Mouse (Mus musculus) lung, embryonic 16.5 days (tissue): ENCODE results near the gene Prss44. TPM values are rescaled to one million over a fixed set of nuclear protein-coding genes. Genes with fewer than 3 reads are reported as not detected.

ENCODE experiments used
- ATAC-seq: fragments of 200-750 bp; cut with Nextera tagmentation; 2 replicates; pipeline ENCODE4 v1.8.0; 2017; ENCODE audit warnings: low read depth, mild to moderate bottlenecking, moderate library complexity
- H3K27ac ChIP-seq: fragments of 300-500 bp; sonication (generic); 2 replicates; pipeline ENCODE4 v1.5.1; 2014; ENCODE audit warnings: mild to moderate bottlenecking, control low read depth, low read length
- H3K27me3 ChIP-seq: fragments of 300-500 bp; sonication (generic); 2 replicates; pipeline ENCODE4 v1.6.1; 2014; ENCODE audit warnings: low read depth, low read length, mixed read lengths; ENCODE audit not compliant: control insufficient read depth, insufficient read depth
- H3K36me3 ChIP-seq: fragments of 300-500 bp; sonication (generic); 2 replicates; pipeline ENCODE4 v1.6.1; 2014; ENCODE audit warnings: low read length; ENCODE audit not compliant: control insufficient read depth, insufficient read depth
- H3K4me1 ChIP-seq: fragments of 300-500 bp; sonication (generic); replicated peaks from 2 replicates; pipeline ENCODE4 v1.6.1; 2014; ENCODE audit warnings: low read length, mixed read lengths; ENCODE audit not compliant: control insufficient read depth, insufficient read depth
- H3K4me2 ChIP-seq: fragments of 300-500 bp; sonication (generic); 2 replicates; pipeline ENCODE4 v1.6.1; 2014; ENCODE audit warnings: low read depth, low read length, control low read depth
- H3K4me3 ChIP-seq: fragments of 300-500 bp; sonication (generic); 2 replicates; pipeline ENCODE4 v1.5.1; 2014; ENCODE audit warnings: mild to moderate bottlenecking, low read length, control low read depth
- H3K9ac ChIP-seq: fragments of 300-500 bp; sonication (generic); 2 replicates; pipeline ENCODE4 v1.6.1; 2014; ENCODE audit warnings: low read length, control low read depth
- H3K9me3 ChIP-seq: fragments of 300-500 bp; sonication (generic); 2 replicates; pipeline ENCODE4 v1.6.1; 2016; ENCODE audit warnings: low read length; ENCODE audit not compliant: control insufficient read depth
- WGBS: fragments of 180-500 bp; shearing (Covaris S2); extraction: QIAGEN DNeasy Blood & Tissue Kit; methylation state at CpG from one replicate; pipeline ENCODE4 v1.1.7; 2014; 5-methylcytosine and 5-hydroxymethylcytosine counted together
- polyA plus RNA-seq: library from polyadenylated mRNA; unstranded; fragments of >200 nt; fragmentation: Nextera tagmentation; extraction: Ambion mirVana; gene quantifications from 2 replicates; pipeline ENCODE4 v1.2.1, GENCODE M21; 2015

Gene Prss44
- polyA plus RNA-seq, 1 experiment from 2014 or later: not detected

- Histone ChIP-seq H3K36me3 (no peaks in the 10 kb centered on the region), H3K27ac (no peak within 1 kb of the TSS), H3K9me3 (no peaks in the 10 kb centered on the region), H3K4me3 (no peak within 1 kb of the TSS), H3K27me3 (no peaks in the 10 kb centered on the region), H3K4me1 (no peaks in the 10 kb centered on the region; the same call in 1 of the 2 replicates), H3K9ac (no peak within 1 kb of the TSS), H3K4me2 (no peak within 1 kb of the TSS)
- WGBS: 72% methylated on average over 10 of the region's 10 CpGs
- no peak for ATAC-seq
These were observed 30.4 kb downstream of the Prss44 start, which contains the start of gene Prss46 for GRCm38 (mm10) chr9:110844206-110844605. TSS of gene Prss46 (plus strand) at chr9:110844506.

GRCm38 (mm10) chr9:110849162-110849561, 35.4 kb downstream of the Prss44 start:
- Histone ChIP-seq H3K4me3 (no peak overlapping the region), H3K4me2 (no peak overlapping the region), H3K27me3 (no peaks in the 10 kb centered on the region), H3K27ac (no peak overlapping the region), H3K36me3 (no peaks in the 10 kb centered on the region), H3K9me3 (no peaks in the 10 kb centered on the region), H3K9ac (no peak overlapping the region), H3K4me1 (no peaks in the 10 kb centered on the region)
- 65% methylated on average over 7 of the region's 7 CpGs for WGBS
- ATAC-seq: no peak

- H3K9ac ChIP-seq: no peak overlapping the region
- H3K27ac ChIP-seq: no peak overlapping the region
- H3K4me2 ChIP-seq: no peak overlapping the region
- WGBS: 55% methylated on average over 7 of the region's 7 CpGs
- no peak for ATAC-seq
- H3K4me3 ChIP-seq: no peak overlapping the region
- H3K4me1 ChIP-seq: no peaks in the 10 kb centered on the region
- H3K27me3 ChIP-seq: peaks cover 17% of the 10 kb centered on the region
- no peaks in the 10 kb centered on the region for H3K9me3 ChIP-seq
- no peaks in the 10 kb centered on the region for H3K36me3 ChIP-seq
These were observed 42.1 kb downstream of the Prss44 start for GRCm38 (mm10) chr9:110855903-110856302.

- Histone ChIP-seq H3K9ac (no peak overlapping the region), H3K4me2 (no peak overlapping the region), H3K4me1 (no peaks in the 10 kb centered on the region), H3K9me3 (no peaks in the 10 kb centered on the region), H3K36me3 (no peaks in the 10 kb centered on the region), H3K27ac (no peak overlapping the region), H3K4me3 (no peak overlapping the region), H3K27me3 (peaks cover 17% of the 10 kb centered on the region)
- no peak for ATAC-seq
- WGBS: 33% methylated on average over 4 of the region's 4 CpGs
These were observed 43.1 kb downstream of the Prss44 start for GRCm38 (mm10) chr9:110856920-110857319.

GRCm38 (mm10) chr9:110857781-110858472, 44.1 kb downstream of the Prss44 start, which contains the start of gene Prss50:
TSS of gene Prss50 (plus strand) at chr9:110857967.
- no peak for ATAC-seq
- Histone ChIP-seq H3K9me3 (no peaks in the 10 kb centered on the region), H3K4me2 (peak within 1 kb of the TSS; percentile 46), H3K36me3 (no peaks in the 10 kb centered on the region), H3K4me1 (no peaks in the 10 kb centered on the region), H3K9ac (peak within 1 kb of the TSS; percentile 21; the same call in 1 of the 2 replicates), H3K4me3 (peak within 1 kb of the TSS; percentile 16), H3K27ac (no peak within 1 kb of the TSS), H3K27me3 (peaks cover 17% of the 10 kb centered on the region)
- 13% methylated on average over 43 of the region's 50 CpGs for WGBS

GRCm38 (mm10) chr9:110858523-110858922, 44.7 kb downstream of the Prss44 start:
- H3K27me3 ChIP-seq: peaks cover 17% of the 10 kb centered on the region
- H3K9me3 ChIP-seq: no peaks in the 10 kb centered on the region
- H3K4me1 ChIP-seq: no peaks in the 10 kb centered on the region
- 39% methylated on average over 5 of the region's 5 CpGs for WGBS
- no peak for ATAC-seq
- H3K9ac ChIP-seq: no peak overlapping the region
- no peak overlapping the region for H3K27ac ChIP-seq
- no peak overlapping the region for H3K4me2 ChIP-seq
- H3K4me3 ChIP-seq: no peak overlapping the region
- H3K36me3 ChIP-seq: no peaks in the 10 kb centered on the region

GRCm38 (mm10) chr9:110858967-110859596, 45.3 kb downstream of the Prss44 start:
- Histone ChIP-seq H3K4me2 (no peak overlapping the region), H3K27ac (no peak overlapping the region), H3K27me3 (peaks cover 17% of the 10 kb centered on the region), H3K4me1 (no peaks in the 10 kb centered on the region), H3K9ac (no peak overlapping the region), H3K9me3 (no peaks in the 10 kb centered on the region), H3K36me3 (no peaks in the 10 kb centered on the region), H3K4me3 (no peak overlapping the region)
- 83% methylated on average over 5 of the region's 5 CpGs for WGBS
- no peak for ATAC-seq

- Histone ChIP-seq H3K4me2 (no peak overlapping the region), H3K9ac (no peak overlapping the region), H3K27ac (no peak overlapping the region), H3K4me1 (peaks cover 7% of the 10 kb centered on the region), H3K27me3 (peaks cover 15% of the 10 kb centered on the region; the same call in 1 of the 2 replicates), H3K4me3 (no peak overlapping the region), H3K9me3 (no peaks in the 10 kb centered on the region), H3K36me3 (no peaks in the 10 kb centered on the region)
- ATAC-seq: no peak
- 18% methylated on average over 7 of the region's 7 CpGs for WGBS
These were observed 57.2 kb downstream of the Prss44 start for GRCm38 (mm10) chr9:110871030-110871429.
